Mouse (Mus musculus) adrenal gland, postnatal 36 days (tissue): ENCODE measurements around the gene Vmn2r10. TPM values are rescaled to one million over a fixed set of nuclear protein-coding genes. Genes with fewer than 3 reads are reported as not detected.
"Not testable (repeated sequence)": the region's sequence is repeated elsewhere in the genome, so short reads cannot be mapped to it uniquely, and the experiment has no call there.

Source experiments
- DNase-seq, 2 experiments: peaks; one replicate each; pipeline ENCODE4 v3.0.0; 2021; ENCODE audit warnings: mixed read lengths in 1 of 2
- long read RNA-seq, 2 experiments: library from polyadenylated mRNA; stranded (forward); transcript quantifications; one replicate each; pipeline ENCODE4 v2.0.0; 2021; ENCODE audit warnings: borderline sequencing depth in 2 of 2
- total RNA-seq, 2 experiments: library from RNA; stranded (reverse); gene quantifications; 2 replicates each; pipeline ENCODE4 v1.2.3; 2021

The Vmn2r10 gene
- total RNA-seq: not detected
- long read RNA-seq, experiment 1: 0 reads
- long read RNA-seq, experiment 2: 0 reads

GRCm38 (mm10) chr5:109006427-109006826 is at the start of gene Vmn2r10:
Vmn2r10 (minus strand) TSS chr5:109006527.
- DNase-seq: not testable (repeated sequence)

GRCm38 (mm10) chr5:109055286-109055685 is 49.0 kb upstream of the Vmn2r10 start:
- DNase-seq: peak; percentile 34 to 39

- DNase-seq: peak; percentile 8 to 35
Observed at GRCm38 (mm10) chr5:109032591-109032990, 26.3 kb upstream of the Vmn2r10 start.

- DNase-seq: no peak
Observed at GRCm38 (mm10) chr5:108988924-108989323, 17.4 kb downstream of the Vmn2r10 start.

Other genes with a start within 250 kb of the Vmn2r10 start
- gene Rnf212, start 231.5 kb downstream of the Vmn2r10 start, total RNA-seq: not detected
- not detected for gene Tmed11, start 211.2 kb downstream of the Vmn2r10 start, total RNA-seq
- not detected for gene Vmn2r8, start 197.7 kb downstream of the Vmn2r10 start, total RNA-seq
- not detected for gene Vmn2r9, start 153.9 kb downstream of the Vmn2r10 start, total RNA-seq
- gene Vmn2r11, start 53.0 kb upstream of the Vmn2r10 start, total RNA-seq: not detected
- not detected for gene Vmn2r12, start 91.4 kb upstream of the Vmn2r10 start, total RNA-seq
- gene Vmn2r13, start 185.7 kb upstream of the Vmn2r10 start, total RNA-seq: under 1 TPM in 1 of 2 experiments, not detected in 1; 0.16 TPM
- gene Vmn2r14, start 218.2 kb upstream of the Vmn2r10 start, total RNA-seq: under 1 TPM in 1 of 2 experiments, not detected in 1; 0.07 TPM